Mouse (Mus musculus) stomach, postnatal 0 days (tissue): ENCODE results near the gene Rab11fip4.

Experiments
- CTCF ChIP-seq: IDR thresholded peaks from 2 replicates; pipeline ENCODE4 v1.5.1; 2016; ENCODE audit warnings: antibody characterized with exemption, low read depth, mild to moderate bottlenecking, moderate library complexity
- EP300 ChIP-seq: optimal IDR thresholded peaks from 2 replicates; pipeline ENCODE3; 2016; ENCODE audit warnings: antibody characterized with exemption

GRCm38 (mm10) chr11:79669947-79670346, 78.9 kb downstream of the Rab11fip4 start:
- TF ChIP-seq CTCF (no peak), EP300 (no peak)
